Mouse (Mus musculus) MEL (cell line): ENCODE data around the gene Srgap1. TPM values are rescaled to one million over a fixed set of nuclear protein-coding genes. Genes with fewer than 3 reads are reported as not detected.

ENCODE experiments used
- DNase-seq: peaks from one replicate; pipeline ENCODE4 v3.0.0; 2011; ENCODE audit warnings: low read depth, low spot score
- H3K27ac ChIP-seq: 2 replicates; pipeline ENCODE4 v1.5.1; 2012; ENCODE audit warnings: low read depth, mild to moderate bottlenecking, control low read depth, low read length, moderate library complexity; ENCODE audit not compliant: control insufficient read depth
- H3K27me3 ChIP-seq, 2 experiments: fragments of 150-350 bp in 1 of 2; sonication (generic) in 1 of 2; 2 replicates each; pipeline ENCODE4 v1.6.1; 2012; ENCODE audit warnings: low read length in 2 of 2, mild to moderate bottlenecking in 2 of 2, improper control_type of control experiment in 1 of 2, moderate library complexity in 1 of 2; ENCODE audit not compliant: insufficient read depth in 2 of 2, control insufficient read depth in 1 of 2
- H3K36me3 ChIP-seq, 2 experiments: 2 replicates each; pipeline ENCODE4 v1.6.1; 2012 to 2014; ENCODE audit warnings: low read length in 2 of 2, improper control_type of control experiment in 1 of 2, inconsistent platforms in 1 of 2, mild to moderate bottlenecking in 1 of 2; ENCODE audit not compliant: insufficient read depth in 2 of 2, control insufficient read depth in 1 of 2
- H3K4me1 ChIP-seq, 2 experiments: fragments of 150-350 bp in 1 of 2; sonication (generic) in 1 of 2; 2 replicates each; pipeline ENCODE4 v1.6.1; 2012; ENCODE audit warnings: low read length in 2 of 2, improper control_type of control experiment in 1 of 2, mild to moderate bottlenecking in 1 of 2; ENCODE audit not compliant: insufficient read depth in 2 of 2, control insufficient read depth in 1 of 2
- H3K4me3 ChIP-seq, 2 experiments: fragments of 150-350 bp in 1 of 2; sonication (generic) in 1 of 2; 2 replicates each; pipeline ENCODE4 v1.5.1; 2012; ENCODE audit warnings: low read depth in 2 of 2, low read length in 2 of 2, mild to moderate bottlenecking in 2 of 2, moderate library complexity in 2 of 2, control low read depth in 1 of 2, improper control_type of control experiment in 1 of 2; ENCODE audit not compliant: control insufficient read depth in 1 of 2, insufficient read depth in 1 of 2
- H3K79me2 ChIP-seq: 2 replicates; pipeline ENCODE4 v1.6.1; 2012; ENCODE audit warnings: mild to moderate bottlenecking, low read length, moderate library complexity; ENCODE audit not compliant: control insufficient read depth, poor library complexity, insufficient read depth
- H3K9ac ChIP-seq: 2 replicates; pipeline ENCODE4 v1.6.1; 2012; ENCODE audit warnings: low read depth, mild to moderate bottlenecking, control low read depth, low read length, moderate library complexity; ENCODE audit not compliant: control insufficient read depth, poor library complexity, severe bottlenecking
- H3K9me3 ChIP-seq: fragments of 150-350 bp; sonication (generic); replicated peaks from 2 replicates; pipeline ENCODE4 v1.6.1; 2012; ENCODE audit warnings: mild to moderate bottlenecking, low read length, improper control_type of control experiment, moderate library complexity; ENCODE audit not compliant: insufficient read depth
- CHD1 ChIP-seq: IDR thresholded peaks from 2 replicates; pipeline ENCODE4 v1.6.1; 2012; ENCODE audit warnings: low read depth, mild to moderate bottlenecking, inconsistent platforms, low read length, improper control_type of control experiment
- CHD2 ChIP-seq: IDR thresholded peaks from 2 replicates; pipeline ENCODE4 v1.6.1; 2011; ENCODE audit warnings: low read length, improper control_type of control experiment
- ELF1 ChIP-seq: IDR thresholded peaks from 2 replicates; pipeline ENCODE4 v1.6.1; 2014; ENCODE audit warnings: low read depth, mild to moderate bottlenecking, inconsistent platforms, low read length, improper control_type of control experiment, moderate library complexity
- GABPA ChIP-seq: IDR thresholded peaks from 2 replicates; pipeline ENCODE4 v1.6.1; 2012; ENCODE audit warnings: low read depth, mild to moderate bottlenecking, inconsistent platforms, low read length, improper control_type of control experiment, moderate library complexity
- GATA1 ChIP-seq: IDR thresholded peaks from 2 replicates; pipeline ENCODE4 v1.6.1; 2011; ENCODE audit warnings: low read depth, low read length, improper control_type of control experiment
- JUND ChIP-seq: IDR thresholded peaks from 2 replicates; pipeline ENCODE4 v1.6.1; 2011; ENCODE audit warnings: low read depth, mild to moderate bottlenecking, improper control_type of control experiment, low read length
- KAT2A ChIP-seq: conservative IDR thresholded peaks from 2 replicates; pipeline ENCODE4 v1.6.1; 2012; ENCODE audit warnings: low read depth, low read length, improper control_type of control experiment, inconsistent platforms
- MEF2A ChIP-seq: IDR thresholded peaks from 2 replicates; pipeline ENCODE4 v1.6.1; 2014; ENCODE audit warnings: low read depth, mild to moderate bottlenecking, inconsistent platforms, low read length, improper control_type of control experiment; ENCODE audit not compliant: poor library complexity, insufficient replicate concordance, severe bottlenecking; ENCODE audit errors: extremely low read depth
- MYC ChIP-seq: IDR thresholded peaks from 2 replicates; pipeline ENCODE4 v1.6.1; 2011; ENCODE audit warnings: low read depth, mild to moderate bottlenecking, low read length, improper control_type of control experiment, moderate library complexity
- NELFE ChIP-seq: IDR thresholded peaks from 2 replicates; pipeline ENCODE4 v1.6.1; 2011; ENCODE audit warnings: low read depth, low read length, improper control_type of control experiment
- NRF1 ChIP-seq: IDR thresholded peaks from 2 replicates; pipeline ENCODE4 v1.6.1; 2014; ENCODE audit warnings: low read depth, mild to moderate bottlenecking, inconsistent platforms, low read length, improper control_type of control experiment, moderate library complexity; ENCODE audit not compliant: poor library complexity, insufficient read depth, severe bottlenecking
- POLR2AphosphoS2 ChIP-seq: IDR thresholded peaks from 2 replicates; pipeline ENCODE4 v1.6.1; 2011; ENCODE audit warnings: low read length, improper control_type of control experiment
- TCF12 ChIP-seq: IDR thresholded peaks from 2 replicates; pipeline ENCODE4 v1.6.1; 2014; ENCODE audit warnings: low read depth, mild to moderate bottlenecking, inconsistent platforms, low read length, improper control_type of control experiment, moderate library complexity
- UBTF ChIP-seq: IDR thresholded peaks from 2 replicates; pipeline ENCODE4 v1.6.1; 2012; ENCODE audit warnings: low read depth, mild to moderate bottlenecking, inconsistent platforms, low read length, improper control_type of control experiment, moderate library complexity, borderline replicate concordance; ENCODE audit not compliant: insufficient read depth
- USF2 ChIP-seq, 2 experiments: IDR thresholded peaks; 2 replicates each; pipeline ENCODE4 v1.6.1; 2011 to 2012; ENCODE audit warnings: improper control_type of control experiment in 2 of 2, low read length in 2 of 2, borderline replicate concordance in 1 of 2, inconsistent platforms in 1 of 2, low read depth in 1 of 2, mild to moderate bottlenecking in 1 of 2; ENCODE audit not compliant: insufficient read depth in 1 of 2
- polyA plus RNA-seq, 2 experiments: library from polyadenylated mRNA; stranded (reverse) in 1 of 2; unstranded in 1 of 2; fragments of >175 nt in 1 of 2; fragments of >200 nt in 1 of 2; gene quantifications; 2 replicates each; pipeline versions ENCODE4 v1.2.1 to v1.2.4; 2012; ENCODE audit warnings: low replicate concordance in 2 of 2, low read depth in 1 of 2; ENCODE audit not compliant: insufficient read length in 2 of 2, insufficient read depth in 1 of 2, missing spikeins in 1 of 2
- total RNA-seq: library from RNA; depleted of rRNA; stranded (reverse); fragments of 300-350 nt; gene quantifications from 2 replicates; pipeline ENCODE4 v1.2.3, GENCODE M21; 2012

The Srgap1 gene
- total and polyA plus RNA-seq, 3 experiments, result not detected

GRCm38 (mm10) chr10:121845677-121846076 lies 201.4 kb downstream of the Srgap1 start:
- Histone ChIP-seq H3K9ac (no peak overlapping the region), H3K4me1 (no peaks in the 10 kb centered on the region), H3K9me3 (no peaks in the 10 kb centered on the region), H3K79me2 (no peaks in the 10 kb centered on the region), H3K36me3 (no peaks in the 10 kb centered on the region), H3K4me3 (no peak overlapping the region), H3K27me3 (peaks cover 0 to 2% of the 10 kb centered on the region in 2 experiments; a peak in 2 of 4 replicates), H3K27ac (no peak overlapping the region)
- no peak for DNase-seq
- TF ChIP-seq USF2 (IDR thresholded peaks at IDR 0.05; ENCODE audit: borderline replicate concordance in 1 of 2, insufficient read depth in 1 of 2, low read depth in 1 of 2, low read length in 2 of 2) (no peak), TCF12 (no peak), CHD1 (no peak), MEF2A (no peak), NELFE (no peak), MYC (no peak), NRF1 (no peak), UBTF (no peak), ELF1 (no peak)

- H3K4me1 ChIP-seq, result no peaks in the 10 kb centered on the region
- DNase-seq, result no peak
- H3K9me3 ChIP-seq, result no peaks in the 10 kb centered on the region
- no peaks in the 10 kb centered on the region for H3K79me2 ChIP-seq
- no peaks in the 10 kb centered on the region for H3K27me3 ChIP-seq
- no peak for TF ChIP-seq TCF12
- no peak for TF ChIP-seq JUND
- no peak for TF ChIP-seq KAT2A
- no peak for TF ChIP-seq GATA1
- no peak for TF ChIP-seq GABPA
- TF ChIP-seq POLR2AphosphoS2, result no peak
- TF ChIP-seq CHD2, result no peak
- TF ChIP-seq, all 39 proteins: peak for 0
- H3K9ac ChIP-seq, result no peak overlapping the region
- H3K4me3 ChIP-seq, result no peak overlapping the region
- no peaks in the 10 kb centered on the region for H3K36me3 ChIP-seq
- H3K27ac ChIP-seq, result no peak overlapping the region
These were observed 209.8 kb downstream of the Srgap1 start for GRCm38 (mm10) chr10:121837166-121837898.
